Mouse (Mus musculus) myocyte (in vitro differentiated cells): Measurements from ENCODE around the gene Elk3.

Experiments
- POLR2A ChIP-seq: IDR thresholded peaks from one replicate; pipeline ENCODE4 v1.6.1; 2011; ENCODE audit warnings: low read depth, mild to moderate bottlenecking, control low read depth, moderate library complexity; ENCODE audit not compliant: insufficient read length
- REST ChIP-seq: IDR thresholded peaks from one replicate; pipeline ENCODE4 v1.6.1; 2011; ENCODE audit warnings: mild to moderate bottlenecking, control low read depth, moderate library complexity; ENCODE audit not compliant: insufficient read depth, insufficient read length

- no peak for TF ChIP-seq POLR2A
- no peak for TF ChIP-seq REST
Observed at GRCm38 (mm10) chr10:93291843-93292242, 19.1 kb downstream of the Elk3 start.
